Mouse (Mus musculus) megakaryocyte, adult 5-6 weeks (primary cell): ENCODE measurements around the gene Slc22a12. TPM values are rescaled to one million over a fixed set of nuclear protein-coding genes. Genes with fewer than 3 reads are reported as not detected.

Experiments
- ATAC-seq: 2 replicates; pipeline ENCODE4 v1.8.0; 2016; ENCODE audit warnings: mild to moderate bottlenecking, inconsistent platforms; ENCODE audit not compliant: poor library complexity, severe bottlenecking
- total RNA-seq, 2 experiments: library from RNA; stranded (forward) in 1 of 2; stranded (reverse) in 1 of 2; fragments of 153-499, 151-499 nt in 1 of 2; fragments of 221-1000, 200-1000 nt in 1 of 2; gene quantifications; 2 replicates each; pipeline versions ENCODE4 v1.2.3 to v1.2.4; 2015 to 2017

Slc22a12 gene
- total RNA-seq, 2 experiments from 2014 or later, result not detected

GRCm38 (mm10) chr19:6518601-6519000, 24.2 kb downstream of the Slc22a12 start:
- no peak for ATAC-seq

- ATAC-seq, result no peak
Observed at GRCm38 (mm10) chr19:6516153-6516552, 26.7 kb downstream of the Slc22a12 start.

DNA sequence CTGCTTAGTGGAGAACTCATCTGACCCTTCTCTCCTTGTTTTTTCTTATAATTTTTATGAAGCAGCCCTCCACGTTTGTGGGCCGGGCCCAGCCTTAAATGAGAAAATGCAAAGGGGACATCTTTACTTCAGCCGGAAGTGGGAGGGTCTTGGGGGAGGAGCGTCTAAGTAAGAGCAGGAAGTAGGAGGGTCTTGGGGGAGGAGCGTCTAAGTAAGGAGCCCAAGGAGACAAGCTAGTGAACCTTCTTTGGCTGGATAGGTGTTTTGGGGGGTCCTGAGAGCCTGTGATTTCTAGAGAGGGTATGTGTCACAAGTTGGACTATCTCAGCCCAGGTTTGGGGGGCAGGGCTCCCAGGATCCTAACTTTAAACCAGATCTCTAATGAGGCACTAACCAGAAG, 27.4 kb downstream of the Slc22a12 start:
- ATAC-seq, result no peak

DNA sequence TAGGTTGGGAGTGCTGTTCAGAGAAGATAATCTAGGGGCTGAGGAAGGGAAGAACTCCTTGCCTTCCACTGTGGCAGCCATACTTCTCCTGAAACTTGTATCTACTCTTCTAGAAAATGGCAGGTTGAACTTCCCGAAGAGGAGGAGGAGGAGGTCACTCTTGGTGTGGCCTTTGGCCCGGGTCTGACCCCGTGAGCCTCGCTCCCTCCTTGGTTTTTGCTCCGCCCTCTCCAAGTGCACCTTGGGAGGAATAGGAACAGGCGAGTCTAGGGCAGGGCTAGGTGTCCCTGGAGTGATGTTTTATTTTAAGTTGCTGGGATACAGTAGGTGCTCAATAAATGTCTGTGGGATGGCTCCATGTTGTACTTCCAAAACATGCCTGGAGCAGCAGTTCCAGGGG, 27.9 kb downstream of the Slc22a12 start:
- ATAC-seq, result no peak

DNA sequence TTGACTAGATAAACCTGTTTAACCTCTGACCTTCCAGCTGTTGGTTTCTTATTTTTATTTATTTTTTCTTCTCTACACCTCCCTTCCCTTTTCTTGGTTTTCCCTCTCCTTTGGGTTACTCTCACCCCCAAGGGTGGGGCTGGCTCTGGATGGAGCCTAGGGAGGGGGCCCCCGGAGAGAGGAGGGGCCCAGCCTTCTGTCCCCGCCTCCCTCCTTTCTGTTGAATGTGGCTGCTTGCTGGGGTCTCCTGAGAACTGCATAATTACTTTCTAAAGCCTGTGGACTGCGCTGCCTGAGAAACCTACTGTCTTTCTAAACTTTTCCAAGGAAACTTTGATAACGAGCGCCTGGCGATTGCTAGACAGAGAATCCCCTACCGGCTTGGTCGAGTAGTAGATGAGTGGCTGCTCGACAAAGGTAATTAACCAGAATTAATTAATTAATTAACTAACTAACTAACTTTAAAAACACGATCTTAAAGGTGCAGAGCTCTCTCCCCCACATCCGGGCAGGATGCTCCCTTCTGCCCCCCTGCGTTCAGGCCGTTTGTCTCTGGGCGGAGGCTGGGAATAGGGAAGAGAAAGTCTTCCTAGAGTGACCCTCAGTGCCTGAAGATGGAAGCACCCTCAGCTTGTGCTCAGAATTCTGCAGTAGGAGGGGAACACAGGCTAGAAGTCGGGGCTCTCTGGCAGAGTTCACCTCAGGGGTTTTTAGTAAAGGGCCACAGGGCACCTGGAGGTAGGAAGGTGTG, 29.3 kb downstream of the Slc22a12 start:
- ATAC-seq, result no peak

DNA sequence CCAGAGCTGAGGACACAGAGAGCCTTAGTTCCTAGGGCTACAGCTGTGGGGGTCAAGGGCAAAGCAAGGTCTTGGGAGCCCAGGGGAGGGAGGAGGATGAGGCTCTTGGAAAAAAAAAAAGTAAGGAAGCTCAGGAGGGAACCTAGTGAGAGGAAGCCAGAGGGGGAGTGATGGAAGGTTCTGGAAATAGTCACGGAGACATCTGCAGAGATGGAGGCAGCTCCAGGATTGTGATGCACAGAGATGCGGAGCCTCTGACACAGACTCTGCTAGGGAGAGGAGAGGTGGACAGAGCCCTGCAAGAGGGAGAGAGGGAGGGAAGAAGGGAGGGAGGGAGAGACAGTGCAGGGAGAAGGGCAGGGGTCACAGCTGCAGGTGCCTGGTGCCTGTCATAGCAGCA, 32.3 kb downstream of the Slc22a12 start:
- ATAC-seq, result no peak

DNA sequence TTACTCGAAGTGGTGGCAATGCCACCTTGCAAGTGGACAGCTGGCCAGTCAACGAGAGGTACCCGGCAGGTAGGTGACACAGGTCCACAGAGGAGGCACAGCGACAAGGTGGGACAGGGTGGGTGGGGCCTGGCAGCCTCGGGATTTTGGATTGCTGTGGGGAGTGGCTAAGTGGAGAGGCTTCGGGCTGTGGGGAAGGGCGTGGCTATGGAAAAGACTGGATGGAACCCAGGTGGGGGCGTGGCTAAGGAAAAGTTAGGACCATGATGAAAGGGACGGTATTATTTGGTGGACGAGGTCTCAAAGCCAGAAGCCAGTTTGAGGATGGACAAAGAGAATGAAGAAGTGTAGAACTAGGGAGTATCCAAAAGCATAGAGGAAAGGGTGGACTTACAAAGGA, 33.0 kb downstream of the Slc22a12 start:
- no peak for ATAC-seq

DNA sequence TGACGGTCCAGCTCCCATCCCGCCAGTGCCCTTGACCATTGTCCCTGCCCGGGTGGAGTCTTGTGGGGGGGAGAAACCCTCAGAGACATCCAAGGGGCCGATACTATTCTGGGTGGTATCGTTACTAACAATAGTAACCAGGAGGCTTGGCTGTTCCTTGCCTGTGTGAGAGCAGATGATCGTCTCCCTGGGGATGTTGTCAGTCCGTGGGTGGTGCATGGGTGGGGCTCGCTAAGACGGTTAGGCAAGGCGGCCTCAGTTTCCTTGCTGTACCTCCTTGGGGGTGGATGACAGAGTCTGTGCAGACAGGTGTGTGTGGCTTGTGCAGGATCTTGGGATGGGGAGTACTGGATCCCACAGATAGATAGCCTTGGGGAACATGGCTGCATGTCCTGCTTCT, 35.4 kb downstream of the Slc22a12 start:
- ATAC-seq, result no peak

GRCm38 (mm10) chr19:6504656-6505045, 38.2 kb downstream of the Slc22a12 start:
- ATAC-seq, result no peak

DNA sequence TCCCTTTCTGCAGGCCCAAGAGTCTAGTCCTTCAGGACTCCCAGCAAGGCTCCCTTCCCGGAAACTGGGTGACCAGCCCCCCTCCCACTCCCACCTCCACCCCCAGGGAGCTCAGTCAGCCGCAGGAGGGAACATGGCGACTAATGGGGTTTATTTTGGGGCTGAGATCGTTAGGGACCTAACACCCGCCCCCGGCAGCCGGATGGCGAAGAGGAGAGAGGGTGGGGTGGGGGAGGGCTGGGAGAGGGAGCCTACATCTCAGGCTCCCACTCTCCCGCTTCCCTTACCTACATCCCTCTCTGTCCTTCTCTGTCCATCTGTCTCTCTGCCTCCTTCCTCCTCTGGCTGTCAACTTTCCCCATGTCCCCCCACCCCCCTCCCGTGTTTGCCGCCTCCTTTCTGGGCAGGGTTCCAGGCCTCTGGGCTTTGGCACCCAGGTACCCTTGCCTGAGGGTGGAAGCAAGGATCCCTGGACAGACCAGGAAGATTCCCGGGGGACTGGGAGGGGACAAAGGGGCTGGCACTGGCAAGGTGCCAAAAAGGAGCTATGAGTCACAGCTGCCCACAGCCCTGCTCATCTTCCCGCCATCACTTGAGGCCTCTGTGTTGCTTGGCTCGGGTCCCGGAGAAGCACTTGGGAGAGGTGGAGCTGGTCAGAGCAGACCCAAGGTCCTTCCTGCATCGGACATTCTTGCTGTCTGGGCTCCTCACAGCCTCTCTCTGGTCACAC, 38.7 kb downstream of the Slc22a12 start:
- no peak for ATAC-seq

DNA sequence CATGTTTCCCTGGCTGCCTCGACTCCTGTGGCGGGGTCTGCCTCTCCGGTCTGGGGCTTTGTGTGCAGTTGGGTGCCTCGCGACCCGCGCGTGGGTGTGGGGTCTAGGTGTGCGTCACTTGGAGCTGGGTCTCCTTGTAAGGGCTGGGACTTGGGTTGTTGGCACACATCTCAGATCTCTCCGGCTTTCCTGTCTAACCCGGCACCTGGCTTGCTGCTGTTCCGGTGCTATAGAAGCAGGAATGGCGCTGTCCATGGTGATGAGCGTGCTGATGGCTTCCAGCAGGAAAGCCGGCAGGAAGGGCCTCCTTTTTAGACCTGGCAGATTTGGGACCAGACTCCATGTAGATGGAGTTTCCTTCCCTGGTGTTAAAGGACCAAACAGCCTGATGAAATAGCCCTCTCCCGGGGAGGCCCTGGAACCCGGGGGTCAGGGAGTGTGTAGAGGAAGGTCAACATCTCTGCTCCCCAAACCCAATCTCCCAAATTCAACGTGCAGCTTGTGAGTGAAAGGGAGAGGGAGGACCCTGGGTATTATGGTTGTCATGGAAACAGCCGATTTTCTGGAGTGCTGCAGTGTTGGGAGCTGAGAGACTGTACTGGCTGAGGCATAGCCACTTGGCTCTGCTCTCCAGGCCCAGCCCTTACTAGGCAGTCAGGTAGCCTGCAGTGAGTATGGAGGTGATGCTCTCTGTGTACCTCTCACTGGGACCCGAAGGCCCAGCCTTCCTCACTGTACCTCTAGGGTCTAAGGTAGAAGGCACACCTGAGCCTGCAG, 40.1 kb downstream of the Slc22a12 start:
- no peak for ATAC-seq

GRCm38 (mm10) chr19:6502035-6502541, 40.7 kb downstream of the Slc22a12 start:
- no peak for ATAC-seq

- no peak for ATAC-seq
Observed at GRCm38 (mm10) chr19:6500636-6501025, 42.2 kb downstream of the Slc22a12 start.

- ATAC-seq, result no peak
Observed at GRCm38 (mm10) chr19:6499860-6500635, 42.8 kb downstream of the Slc22a12 start.

GRCm38 (mm10) chr19:6498350-6499131, 44.3 kb downstream of the Slc22a12 start:
- no peak for ATAC-seq

- no peak for ATAC-seq
Observed at GRCm38 (mm10) chr19:6497803-6498202, 45.0 kb downstream of the Slc22a12 start.

DNA sequence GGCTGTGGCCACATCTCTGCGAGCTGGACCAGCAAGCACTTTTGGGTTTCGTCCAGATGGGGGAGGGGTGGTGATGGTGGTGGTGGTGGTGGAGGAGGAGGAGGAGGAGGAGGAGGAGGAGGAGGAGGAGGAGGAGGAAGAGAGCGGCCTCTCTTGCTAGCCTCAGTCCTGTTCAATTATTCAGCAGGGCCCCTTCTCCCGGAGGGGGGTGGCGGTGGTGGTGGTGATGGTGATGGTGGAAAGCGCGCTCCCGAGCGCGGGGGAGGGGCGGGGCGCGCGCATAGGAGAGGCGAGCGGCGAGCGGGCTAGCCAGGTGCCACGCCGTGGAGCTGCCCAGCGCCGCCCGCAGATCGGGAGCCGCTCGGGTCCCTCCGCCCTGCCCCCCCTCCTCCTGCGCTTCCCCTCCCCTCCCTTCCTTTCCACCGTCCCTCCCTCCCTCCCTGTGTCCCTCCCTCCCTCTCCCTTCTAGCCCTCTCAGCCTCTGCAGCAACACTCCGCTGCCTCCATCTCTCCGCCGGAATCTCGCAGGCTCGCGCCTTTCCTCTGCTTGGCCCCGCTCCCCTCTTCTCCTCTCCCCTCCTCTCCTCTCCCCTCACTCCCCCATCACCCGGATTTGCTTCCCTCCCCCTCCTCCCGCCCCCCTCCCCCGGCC, 45.6 kb downstream of the Slc22a12 start:
- ATAC-seq, result no peak

GRCm38 (mm10) chr19:6496462-6497149, 46.2 kb downstream of the Slc22a12 start:
- ATAC-seq, result no peak

- no peak for ATAC-seq
Observed at GRCm38 (mm10) chr19:6495714-6496113, 47.1 kb downstream of the Slc22a12 start.
